ENCODE assay signal across 10 mouse cellular contexts in the genomic region with DNA sequence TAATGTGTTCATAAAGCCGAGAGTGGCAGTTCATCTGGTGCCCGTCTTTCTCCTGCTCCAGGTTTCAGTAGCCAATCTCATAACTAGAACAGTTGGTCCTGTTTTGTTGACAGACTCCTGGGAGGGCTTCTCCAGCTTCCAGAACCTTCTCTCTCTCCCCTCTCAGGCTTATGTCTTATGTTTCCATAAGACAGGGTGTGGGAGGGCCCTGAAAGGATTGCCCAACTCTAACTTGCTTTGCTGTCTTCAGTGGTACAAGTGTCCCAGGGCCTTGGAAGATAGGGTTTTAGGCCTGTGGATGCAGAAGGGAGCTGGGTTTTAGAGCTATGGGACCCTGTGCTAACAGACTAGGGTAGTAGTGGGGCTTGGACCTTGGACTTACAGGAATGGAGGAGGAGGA. TPM values are rescaled to one million over a fixed set of nuclear protein-coding genes. Genes with fewer than 3 reads are reported as not detected.
DNase-seq lines count a peak whose midpoint lies in the region; ATAC-seq and TF ChIP-seq lines count a peak whose summit lies in the region.
"Had no signal": no experiment of that assay in that cellular context is flagged by ENCODE, and none has a peak within 500 bp of the region (broad histone marks: within the 10 kb centered on the region; RNA-seq: fewer than 3 reads in every experiment).

No protein-coding gene starts in this region.

- H3K4me2 ChIP-seq in kidney, embryonic 16.5 days (replicated peaks; ENCODE audit: low read depth, low read length): peak overlapping the region; percentile 78
- H3K4me2 ChIP-seq in embryonic facial prominence, embryonic 14.5 days (ENCODE audit: low read depth, low read length): peak overlapping the region; percentile 92
- H3K4me2 ChIP-seq in hindbrain, postnatal 0 days (ENCODE audit: low read depth, low read length): peak overlapping the region; percentile 84
- peak overlapping the region; percentile 93 for H3K4me2 ChIP-seq in midbrain, postnatal 0 days (ENCODE audit: low read depth, low read length, poor library complexity, severe bottlenecking)

- H3K36me3 ChIP-seq in kidney, embryonic 16.5 days (ENCODE audit: insufficient read depth, low read length): peaks cover 9% of the 10 kb centered on the region; the same call in 1 of the 2 replicates
- H3K36me3 ChIP-seq in embryonic facial prominence, embryonic 14.5 days (ENCODE audit: control insufficient read depth, insufficient read depth, low read length): peaks cover 23% of the 10 kb centered on the region
- H3K36me3 ChIP-seq in hindbrain, postnatal 0 days (ENCODE audit: insufficient read depth, low read length): peaks cover 4% of the 10 kb centered on the region
- peaks cover 16% of the 10 kb centered on the region for H3K36me3 ChIP-seq in midbrain, postnatal 0 days (ENCODE audit: insufficient read depth, low read length)
- H3K36me3 ChIP-seq in thymus, adult 2 months (ENCODE audit: control insufficient read depth, insufficient read depth, low read length): no peaks in the 10 kb centered on the region

- no peaks in the 10 kb centered on the region for H3K9me3 ChIP-seq in kidney, embryonic 16.5 days (ENCODE audit: low read length)
- H3K9me3 ChIP-seq in embryonic facial prominence, embryonic 14.5 days (ENCODE audit: control insufficient read depth, low read length): no peaks in the 10 kb centered on the region
- H3K9me3 ChIP-seq in hindbrain, postnatal 0 days (ENCODE audit: low read length): no peaks in the 10 kb centered on the region
- H3K9me3 ChIP-seq in midbrain, postnatal 0 days (ENCODE audit: low read length): no peaks in the 10 kb centered on the region

- H3K27ac ChIP-seq in kidney, embryonic 16.5 days (ENCODE audit: low read length): no peak overlapping the region
- no peak overlapping the region; the same call in 1 of the 2 replicates for H3K27ac ChIP-seq in embryonic facial prominence, embryonic 14.5 days (replicated peaks; ENCODE audit: low read depth, low read length)
- H3K27ac ChIP-seq in hindbrain, postnatal 0 days: peak overlapping the region; percentile 37; the same call in 1 of the 2 replicates
- no peak overlapping the region for H3K27ac ChIP-seq in midbrain, postnatal 0 days (ENCODE audit: low read depth, low read length)
- no peak overlapping the region for H3K27ac ChIP-seq in thymus, adult 2 months (ENCODE audit: control insufficient read depth, insufficient read depth, low read length)

- no peak for ATAC-seq in kidney, embryonic 16.5 days (ENCODE audit: low FRiP score, low TSS enrichment)
- no peak for ATAC-seq in embryonic facial prominence, embryonic 14.5 days (ENCODE audit: low read depth)
- ATAC-seq in hindbrain, postnatal 0 days: no peak
- no peak for ATAC-seq in midbrain, postnatal 0 days (ENCODE audit: low FRiP score)

- peak overlapping the region; percentile 87 for H3K9ac ChIP-seq in kidney, embryonic 16.5 days (replicated peaks; ENCODE audit: low read length)
- peak overlapping the region; percentile 90 for H3K9ac ChIP-seq in embryonic facial prominence, embryonic 14.5 days (ENCODE audit: low read depth, low read length)
- 0 out of 2 replicates have a peak overlapping the region, but pooled peaks have one; percentile 91 for H3K9ac ChIP-seq in hindbrain, postnatal 0 days (replicated peaks; ENCODE audit: low read length)
- H3K9ac ChIP-seq in midbrain, postnatal 0 days (replicated peaks; ENCODE audit: low read length, poor library complexity, severe bottlenecking): peak overlapping the region; percentile 93

- TF ChIP-seq CTCF in hindbrain, postnatal 0 days (IDR thresholded peaks at IDR 0.05; ENCODE audit: low read depth): no peak
- TF ChIP-seq CTCF in midbrain, postnatal 0 days (IDR thresholded peaks at IDR 0.05): no peak
- TF ChIP-seq CTCF in thymus, adult 2 months (IDR thresholded peaks at IDR 0.05; ENCODE audit: borderline replicate concordance, control insufficient read depth, extremely low read depth, insufficient read depth, low read length, poor library complexity): no peak

- H3K4me3 ChIP-seq in kidney, embryonic 16.5 days (ENCODE audit: low read length): peak overlapping the region; percentile 87
- peak overlapping the region; percentile 92 for H3K4me3 ChIP-seq in embryonic facial prominence, embryonic 14.5 days (ENCODE audit: low read depth, low read length)
- peak overlapping the region; percentile 62 for H3K4me3 ChIP-seq in hindbrain, postnatal 0 days (ENCODE audit: low read length)
- peak overlapping the region; percentile 87 for H3K4me3 ChIP-seq in midbrain, postnatal 0 days (ENCODE audit: low read depth, low read length)
- H3K4me3 ChIP-seq in thymus, adult 2 months (ENCODE audit: control insufficient read depth, insufficient read depth, low read length): no peak overlapping the region

- no peaks in the 10 kb centered on the region for H3K27me3 ChIP-seq in kidney, embryonic 16.5 days (ENCODE audit: insufficient read depth, low read length)
- no peaks in the 10 kb centered on the region for H3K27me3 ChIP-seq in embryonic facial prominence, embryonic 14.5 days (replicated peaks; ENCODE audit: control insufficient read depth, insufficient read depth, low read length)
- no peaks in the 10 kb centered on the region for H3K27me3 ChIP-seq in hindbrain, postnatal 0 days (ENCODE audit: insufficient read depth, low read length)
- H3K27me3 ChIP-seq in midbrain, postnatal 0 days (ENCODE audit: insufficient read depth, low read length): 0 out of 2 replicates have a peak, but pooled peaks cover 3% of the 10 kb centered on the region
- H3K27me3 ChIP-seq in thymus, adult 2 months (ENCODE audit: control insufficient read depth, insufficient read depth, low read length): no peaks in the 10 kb centered on the region

- DNase-seq in kidney, postnatal 25 days: no peak
- no peak for DNase-seq in embryonic facial prominence, embryonic 14.5 days (ENCODE audit: low spot score)
- no peak for DNase-seq in hindbrain, postnatal 0 days (ENCODE audit: low spot score)
- DNase-seq in midbrain, postnatal 0 days (ENCODE audit: low spot score): no peak
- DNase-seq in embryo, embryonic 9.5 days (ENCODE audit: extremely low spot score): no peak
- DNase-seq in thymus, adult 2 months: no peak
- no peak for DNase-seq in layer of hippocampus, adult 9-10 months (ENCODE audit: low spot score)
- DNase-seq: cerebellum, adult 18-20 months had no signal

- peaks cover 30% of the 10 kb centered on the region for H3K4me1 ChIP-seq in kidney, embryonic 16.5 days (ENCODE audit: insufficient read depth, low read length)
- H3K4me1 ChIP-seq in embryonic facial prominence, embryonic 14.5 days (ENCODE audit: control insufficient read depth, insufficient read depth, low read length): peaks cover 27% of the 10 kb centered on the region
- peaks cover 8% of the 10 kb centered on the region; the same call in 1 of the 2 replicates for H3K4me1 ChIP-seq in hindbrain, postnatal 0 days (ENCODE audit: insufficient read depth, low read length)
- H3K4me1 ChIP-seq in midbrain, postnatal 0 days (ENCODE audit: insufficient read depth, low read length): peaks cover 10% of the 10 kb centered on the region; the same call in 1 of the 2 replicates
- H3K4me1 ChIP-seq in thymus, adult 2 months (replicated peaks; ENCODE audit: control insufficient read depth, insufficient read depth, low read length): peaks cover 33% of the 10 kb centered on the region

- 61% methylated on average over 2 of the region's 2 CpGs for WGBS in kidney, embryonic 16.5 days
- 60% methylated on average over 2 of the region's 2 CpGs for WGBS in embryonic facial prominence, embryonic 14.5 days
- 57% methylated on average over 2 of the region's 2 CpGs for WGBS in hindbrain, postnatal 0 days
- WGBS in midbrain, postnatal 0 days: 51% methylated on average over 2 of the region's 2 CpGs
- WGBS in thymus, adult 2 months: 93% methylated on average over 2 of the region's 2 CpGs

- no peak for TF ChIP-seq POLR2A in thymus, adult 2 months (IDR thresholded peaks at IDR 0.05; ENCODE audit: control insufficient read depth, extremely low read depth, insufficient read depth, low read length, poor library complexity)

RNA-seq across cellular contexts. Expression of a gene that starts 1.8 kb away (rescaled TPM):
- 8.5 and 8.9 TPM in 2 replicates for polyA plus RNA-seq in kidney, embryonic 16.5 days (2015; fragmentation: Nextera tagmentation; extraction: Ambion mirVana)
- polyA plus RNA-seq in embryonic facial prominence, embryonic 14.5 days (2014; fragmentation: Nextera tagmentation; extraction: Ambion mirVana): 10.5 and 10.8 TPM in 2 replicates
- total RNA-seq in hindbrain, postnatal 0 days (2014; rRNA removed): 28.1 and 36.4 TPM in 2 replicates
- 8.0 and 9.5 TPM in 2 replicates for polyA plus RNA-seq in hindbrain, postnatal 0 days (2015; fragmentation: Nextera tagmentation; extraction: Ambion mirVana)
- total RNA-seq in midbrain, postnatal 0 days (2014; rRNA removed): 33.4 and 35.5 TPM in 2 replicates
- 8.9 and 10.3 TPM in 2 replicates for polyA plus RNA-seq in midbrain, postnatal 0 days (2015; fragmentation: Nextera tagmentation; extraction: Ambion mirVana)
- 46.1 and 47.3 TPM in 2 replicates for polyA plus RNA-seq in thymus, adult 2 months (2012; rRNA removed)

RNA-seq across cellular contexts. Expression of a gene that starts 30.3 kb away (rescaled TPM):
- polyA plus RNA-seq in kidney, embryonic 16.5 days (2015; fragmentation: Nextera tagmentation; extraction: Ambion mirVana): 264 and 294 TPM in 2 replicates
- 305 TPM in 2 replicates for polyA plus RNA-seq in embryonic facial prominence, embryonic 14.5 days (2014; fragmentation: Nextera tagmentation; extraction: Ambion mirVana)
- total RNA-seq in hindbrain, postnatal 0 days (2014; rRNA removed): 49.9 and 50.1 TPM in 2 replicates
- 326 and 334 TPM in 2 replicates for polyA plus RNA-seq in hindbrain, postnatal 0 days (2015; fragmentation: Nextera tagmentation; extraction: Ambion mirVana)
- 59.7 and 67.5 TPM in 2 replicates for total RNA-seq in midbrain, postnatal 0 days (2014; rRNA removed)
- 341 and 344 TPM in 2 replicates for polyA plus RNA-seq in midbrain, postnatal 0 days (2015; fragmentation: Nextera tagmentation; extraction: Ambion mirVana)
- 37.3 and 38.0 TPM in 2 replicates for polyA plus RNA-seq in thymus, adult 2 months (2012; rRNA removed)

RNA-seq across cellular contexts. Expression of a gene that starts 30.5 kb away (rescaled TPM):
- 10.1 and 11.9 TPM in 2 replicates for polyA plus RNA-seq in kidney, embryonic 16.5 days (2015; fragmentation: Nextera tagmentation; extraction: Ambion mirVana)
- 8.5 and 12.2 TPM in 2 replicates for polyA plus RNA-seq in embryonic facial prominence, embryonic 14.5 days (2014; fragmentation: Nextera tagmentation; extraction: Ambion mirVana)
- 6.0 and 10.1 TPM in 2 replicates for total RNA-seq in hindbrain, postnatal 0 days (2014; rRNA removed)
- polyA plus RNA-seq in hindbrain, postnatal 0 days (2015; fragmentation: Nextera tagmentation; extraction: Ambion mirVana): 18.0 and 21.4 TPM in 2 replicates
- 9.5 and 11.7 TPM in 2 replicates for total RNA-seq in midbrain, postnatal 0 days (2014; rRNA removed)
- 15.9 and 21.6 TPM in 2 replicates for polyA plus RNA-seq in midbrain, postnatal 0 days (2015; fragmentation: Nextera tagmentation; extraction: Ambion mirVana)
- 1.3 and 1.8 TPM in 2 replicates for polyA plus RNA-seq in thymus, adult 2 months (2012; rRNA removed)
- total RNA-seq: monocyte, adult 5-6 weeks had no signal

RNA-seq across cellular contexts. Expression of a gene that starts 35.5 kb away (rescaled TPM):
- 254 and 260 TPM in 2 replicates for polyA plus RNA-seq in kidney, embryonic 16.5 days (2015; fragmentation: Nextera tagmentation; extraction: Ambion mirVana)
- 197 and 220 TPM in 2 replicates for polyA plus RNA-seq in embryonic facial prominence, embryonic 14.5 days (2014; fragmentation: Nextera tagmentation; extraction: Ambion mirVana)
- 221 and 229 TPM in 2 replicates for total RNA-seq in hindbrain, postnatal 0 days (2014; rRNA removed)
- polyA plus RNA-seq in hindbrain, postnatal 0 days (2015; fragmentation: Nextera tagmentation; extraction: Ambion mirVana): 163 and 164 TPM in 2 replicates
- 197 and 205 TPM in 2 replicates for total RNA-seq in midbrain, postnatal 0 days (2014; rRNA removed)
- 160 and 168 TPM in 2 replicates for polyA plus RNA-seq in midbrain, postnatal 0 days (2015; fragmentation: Nextera tagmentation; extraction: Ambion mirVana)
- 205 and 212 TPM in 2 replicates for polyA plus RNA-seq in thymus, adult 2 months (2012; rRNA removed)

RNA-seq across cellular contexts. Expression of a gene that starts 47.8 kb away (rescaled TPM):
- 51.7 and 52.5 TPM in 2 replicates for polyA plus RNA-seq in kidney, embryonic 16.5 days (2015; fragmentation: Nextera tagmentation; extraction: Ambion mirVana)
- 42.6 and 43.6 TPM in 2 replicates for polyA plus RNA-seq in embryonic facial prominence, embryonic 14.5 days (2014; fragmentation: Nextera tagmentation; extraction: Ambion mirVana)
- 60.4 and 62.5 TPM in 2 replicates for total RNA-seq in hindbrain, postnatal 0 days (2014; rRNA removed)
- 36.7 and 42.4 TPM in 2 replicates for polyA plus RNA-seq in hindbrain, postnatal 0 days (2015; fragmentation: Nextera tagmentation; extraction: Ambion mirVana)
- total RNA-seq in midbrain, postnatal 0 days (2014; rRNA removed): 53.5 and 57.5 TPM in 2 replicates
- 44.5 and 45.5 TPM in 2 replicates for polyA plus RNA-seq in midbrain, postnatal 0 days (2015; fragmentation: Nextera tagmentation; extraction: Ambion mirVana)
- 171 and 181 TPM in 2 replicates for polyA plus RNA-seq in thymus, adult 2 months (2012; rRNA removed)
